Mouse (Mus musculus) limb, embryonic 13.5 days (tissue): Measurements from ENCODE around the gene Flnc. TPM values are rescaled to one million over a fixed set of nuclear protein-coding genes. Genes with fewer than 3 reads are reported as not detected.
A peak's percentile ranks its signal among the peaks of the same experiment; 100 is the strongest.

Experiments used
- ATAC-seq: fragments of 200-750 bp; cut with Nextera tagmentation; 2 replicates; pipeline ENCODE4 v1.8.0; 2017; ENCODE audit warnings: low read depth, moderate number of reproducible peaks, moderate TSS enrichment; ENCODE audit not compliant: low FRiP score
- H3K27ac ChIP-seq: fragments of 300-500 bp; sonication (generic); 2 replicates; pipeline ENCODE4 v1.5.1; 2015; ENCODE audit warnings: inconsistent platforms, mild to moderate bottlenecking, moderate library complexity
- H3K27me3 ChIP-seq: fragments of 300-500 bp; sonication (generic); 2 replicates; pipeline ENCODE4 v1.6.1; 2015; ENCODE audit warnings: mild to moderate bottlenecking, inconsistent platforms
- H3K36me3 ChIP-seq: fragments of 300-500 bp; sonication (generic); 2 replicates; pipeline ENCODE4 v1.6.1; 2015; ENCODE audit warnings: inconsistent platforms, mild to moderate bottlenecking, moderate library complexity
- H3K4me1 ChIP-seq: fragments of 300-500 bp; sonication (generic); 2 replicates; pipeline ENCODE4 v1.6.1; 2015; ENCODE audit warnings: inconsistent platforms
- H3K4me2 ChIP-seq: fragments of 300-500 bp; sonication (generic); replicated peaks from 2 replicates; pipeline ENCODE4 v1.6.1; 2015; ENCODE audit warnings: inconsistent platforms, mild to moderate bottlenecking, moderate library complexity
- H3K4me3 ChIP-seq: fragments of 300-500 bp; sonication (generic); 2 replicates; pipeline ENCODE4 v1.5.1; 2015; ENCODE audit warnings: moderate library complexity, mild to moderate bottlenecking, inconsistent platforms
- H3K9ac ChIP-seq: fragments of 300-500 bp; sonication (generic); 2 replicates; pipeline ENCODE4 v1.6.1; 2015; ENCODE audit warnings: mild to moderate bottlenecking, inconsistent platforms
- H3K9me3 ChIP-seq: fragments of 300-500 bp; sonication (generic); 2 replicates; pipeline ENCODE4 v1.6.1; 2016; ENCODE audit warnings: inconsistent platforms
- WGBS: fragments of 180-500 bp; shearing (Covaris S2); methylation state at CpG from one replicate; pipeline ENCODE4 v1.1.7; 2015; 5-methylcytosine and 5-hydroxymethylcytosine counted together
- polyA plus RNA-seq: library from polyadenylated mRNA; unstranded; fragments of >200 nt; fragmentation: Nextera tagmentation; extraction: Ambion mirVana; gene quantifications from 2 replicates; pipeline ENCODE4 v1.2.1, GENCODE M21; 2015

Gene Flnc
- polyA plus RNA-seq, 1 experiment from 2014 or later: 21.7 TPM

DNA sequence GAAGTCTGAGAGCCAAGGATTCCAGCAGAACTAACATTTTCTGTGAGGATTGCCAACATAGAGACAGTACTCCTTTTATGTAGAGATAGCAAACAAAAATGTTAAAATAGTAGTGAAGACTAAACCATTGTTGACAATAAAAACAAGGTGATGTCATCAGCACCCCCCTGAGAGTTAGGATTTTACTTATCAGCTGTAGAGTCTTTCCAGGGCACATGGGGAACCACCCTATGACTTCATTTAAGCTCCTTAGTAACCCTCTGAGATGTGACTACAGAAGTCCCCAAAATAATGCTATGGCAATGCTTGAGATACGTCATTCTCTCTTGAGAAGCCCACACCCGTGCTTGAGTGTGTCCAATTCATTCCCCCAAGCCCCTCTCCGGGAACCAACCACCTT is 30.3 kb downstream of the Flnc start:
- Histone ChIP-seq H3K4me3 (no peak overlapping the region), H3K4me1 (peaks cover 2% of the 10 kb centered on the region), H3K27ac (no peak overlapping the region), H3K4me2 (no peak overlapping the region), H3K27me3 (no peaks in the 10 kb centered on the region), H3K9ac (no peak overlapping the region), H3K9me3 (no peaks in the 10 kb centered on the region), H3K36me3 (peaks cover 23% of the 10 kb centered on the region)
- 78% methylated on average over 3 of the region's 3 CpGs for WGBS
- no peak for ATAC-seq

DNA sequence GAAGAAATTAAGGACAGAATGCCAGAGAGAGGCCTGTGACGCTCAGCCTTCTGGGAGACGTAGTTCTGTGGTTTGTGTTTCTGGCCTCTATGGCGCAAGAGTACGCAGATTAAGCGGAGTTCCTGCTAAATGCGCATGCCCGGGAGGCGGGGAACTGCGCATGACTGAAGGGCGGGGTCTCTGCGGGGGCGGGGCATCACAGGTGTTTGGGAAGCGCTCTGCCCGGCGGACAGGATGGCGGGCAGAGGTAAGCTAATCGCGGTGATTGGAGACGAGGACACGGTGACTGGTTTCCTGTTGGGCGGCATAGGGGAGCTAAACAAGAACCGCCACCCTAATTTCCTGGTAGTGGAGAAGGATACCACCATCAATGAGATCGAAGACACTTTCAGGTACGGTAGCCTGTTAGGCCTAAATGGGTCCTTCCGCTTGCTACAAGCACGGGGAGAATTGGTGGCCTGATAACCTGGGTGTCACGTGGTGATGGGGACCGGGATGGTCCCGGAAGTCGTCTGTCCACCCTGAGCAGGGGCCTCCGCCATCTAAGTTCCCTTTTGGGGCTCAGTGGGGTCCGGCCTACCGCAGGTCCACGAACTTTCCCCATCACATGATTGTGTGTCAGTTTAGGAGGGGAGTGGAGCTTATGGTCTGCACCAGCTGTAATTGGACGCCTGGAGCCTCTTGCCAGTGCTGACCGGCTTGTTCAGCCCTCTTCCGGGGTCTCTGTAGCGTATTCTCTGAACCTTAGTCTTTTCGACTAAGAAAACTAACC is 34.7 kb downstream of the Flnc start, which contains the start of gene Atp6v1f:
Gene Atp6v1f, plus strand, starts transcription at position 136 of the 772 bp plus-strand sequence.
- H3K36me3 ChIP-seq: peaks cover 20% of the 10 kb centered on the region
- H3K9ac ChIP-seq: peak within 1 kb of the TSS; percentile 79
- H3K9me3 ChIP-seq: no peaks in the 10 kb centered on the region
- peaks cover 10% of the 10 kb centered on the region for H3K4me1 ChIP-seq
- peak within 1 kb of the TSS; percentile 85 for H3K4me2 ChIP-seq
- ATAC-seq: peak; percentile 94
- peak within 1 kb of the TSS; percentile 75 for H3K4me3 ChIP-seq
- WGBS: under 1% methylated on average over 39 of the region's 39 CpGs
- no peaks in the 10 kb centered on the region for H3K27me3 ChIP-seq
- H3K27ac ChIP-seq: peak within 1 kb of the TSS; percentile 8; the same call in 1 of the 2 replicates

DNA sequence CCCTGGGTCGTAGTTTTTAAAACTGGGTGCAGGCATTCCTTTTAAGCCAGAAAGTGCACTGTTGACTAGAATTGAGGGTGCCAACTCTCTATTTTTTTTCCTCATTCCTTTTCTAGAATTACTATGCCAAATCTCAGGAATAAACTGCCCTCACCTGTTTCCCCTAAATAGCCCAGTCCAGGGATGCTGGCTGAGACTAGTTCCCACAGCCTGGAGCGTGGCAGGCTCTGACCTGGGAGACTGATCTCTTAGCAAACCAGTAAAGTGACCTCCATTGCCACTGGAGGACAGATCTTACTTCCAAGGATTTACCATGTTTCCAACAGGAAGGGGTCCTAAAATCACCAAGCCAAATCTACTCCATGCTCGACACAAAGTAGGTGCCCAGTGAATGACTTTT is 35.8 kb downstream of the Flnc start:
- Histone ChIP-seq H3K4me2 (peak overlapping the region; percentile 85), H3K36me3 (peaks cover 20% of the 10 kb centered on the region), H3K4me1 (peaks cover 14% of the 10 kb centered on the region), H3K9ac (peak overlapping the region; percentile 79), H3K27me3 (no peaks in the 10 kb centered on the region), H3K27ac (no peak overlapping the region), H3K4me3 (peak overlapping the region; percentile 75), H3K9me3 (no peaks in the 10 kb centered on the region)
- 86% methylated on average over 3 of the region's 3 CpGs for WGBS
- no peak for ATAC-seq

DNA sequence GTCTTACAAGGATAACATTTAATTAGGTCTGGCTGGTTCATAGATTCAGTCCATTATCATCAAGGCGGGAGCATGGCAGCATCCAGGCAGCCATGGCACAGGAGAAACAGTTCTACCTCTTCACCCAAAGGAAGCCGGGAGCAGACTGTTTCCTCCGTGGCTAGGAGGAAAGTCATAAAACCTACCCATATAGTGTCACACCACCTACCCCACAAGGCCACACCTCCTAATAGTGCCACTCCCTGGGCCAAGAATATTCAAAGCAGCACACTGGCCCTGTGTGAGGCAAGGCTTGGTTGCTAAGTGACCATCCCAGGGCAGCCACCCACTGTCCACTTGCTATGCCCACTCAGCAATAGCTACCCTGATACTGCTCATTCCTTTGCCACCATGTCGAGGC is 38.1 kb downstream of the Flnc start, which contains the start of gene Atp6v1fnb:
Gene Atp6v1fnb, plus strand, starts transcription at position 301 of the 400 bp plus-strand sequence.
- 82% methylated on average over 4 of the region's 4 CpGs for WGBS
- H3K27ac ChIP-seq: no peak within 1 kb of the TSS
- no peaks in the 10 kb centered on the region for H3K27me3 ChIP-seq
- no peak within 1 kb of the TSS for H3K9ac ChIP-seq
- peaks cover 20% of the 10 kb centered on the region for H3K4me1 ChIP-seq
- no peaks in the 10 kb centered on the region for H3K9me3 ChIP-seq
- H3K4me2 ChIP-seq: no peak within 1 kb of the TSS
- ATAC-seq: no peak
- H3K36me3 ChIP-seq: peaks cover 20% of the 10 kb centered on the region
- no peak within 1 kb of the TSS for H3K4me3 ChIP-seq

DNA sequence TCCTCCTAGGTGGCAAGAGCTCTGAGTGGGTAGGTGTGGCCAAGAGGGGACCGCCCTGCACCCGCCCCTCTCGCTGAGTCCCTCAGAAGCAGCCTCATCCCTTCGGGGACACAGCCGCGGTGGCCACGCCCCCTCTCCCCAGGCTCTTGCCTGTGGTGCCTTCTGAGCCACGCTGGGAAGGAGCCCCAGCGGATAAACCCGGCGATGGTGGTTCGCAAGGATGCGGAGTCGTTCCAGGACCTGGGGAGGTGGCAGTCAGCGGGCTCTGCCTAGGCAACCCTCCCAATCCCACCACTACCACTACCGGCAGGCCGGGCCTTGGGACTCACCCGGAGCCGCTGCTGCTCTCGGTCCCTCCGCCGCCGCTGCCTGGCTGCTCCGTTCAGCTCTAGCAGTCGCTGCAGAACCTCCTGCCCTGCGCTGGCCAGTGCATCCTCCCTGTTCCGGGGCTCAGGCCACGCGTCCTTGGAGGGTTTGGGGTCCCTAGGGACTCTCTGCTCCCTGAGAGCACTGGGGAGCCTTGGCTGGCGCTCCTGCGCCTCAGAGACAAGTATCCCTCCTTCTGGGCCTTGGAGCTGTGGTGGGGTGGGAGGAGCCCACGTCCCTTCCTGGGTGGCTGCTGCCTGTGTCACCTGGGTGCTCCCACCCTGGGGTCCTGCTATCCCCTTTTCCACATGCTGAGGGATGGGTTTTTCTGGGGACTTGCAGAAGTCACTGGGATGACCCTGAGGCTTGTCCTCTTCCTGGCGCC is 41.1 kb downstream of the Flnc start:
- peak overlapping the region; percentile 43 for H3K4me3 ChIP-seq
- no peaks in the 10 kb centered on the region for H3K9me3 ChIP-seq
- WGBS: 4% methylated on average over 33 of the region's 33 CpGs
- H3K27ac ChIP-seq: no peak overlapping the region
- peak overlapping the region; percentile 71 for H3K4me2 ChIP-seq
- ATAC-seq: peak; percentile 84
- peak overlapping the region; percentile 53 for H3K9ac ChIP-seq
- H3K4me1 ChIP-seq: peaks cover 10% of the 10 kb centered on the region
- no peaks in the 10 kb centered on the region for H3K27me3 ChIP-seq
- H3K36me3 ChIP-seq: peaks cover 20% of the 10 kb centered on the region

DNA sequence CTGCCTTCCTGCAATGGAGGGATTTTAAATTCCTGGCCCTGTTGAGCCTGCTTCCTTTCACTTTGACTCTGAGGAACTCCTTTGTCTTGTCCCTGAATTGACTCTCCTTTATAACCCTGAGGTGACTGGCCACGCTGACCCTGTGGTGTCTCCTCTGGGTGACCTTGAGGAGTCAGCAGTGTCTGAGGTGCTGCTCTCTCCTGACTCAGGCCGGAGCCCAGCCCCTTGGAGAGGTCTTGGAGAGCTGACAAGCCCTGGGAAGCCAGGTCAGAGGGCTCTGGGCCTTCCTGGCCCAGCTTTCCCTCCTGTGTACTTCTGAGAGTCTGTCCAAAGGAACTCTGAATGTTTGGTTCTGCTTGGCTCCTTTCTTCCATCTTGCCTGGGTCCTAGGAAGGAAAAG is 41.7 kb downstream of the Flnc start:
- H3K4me2 ChIP-seq: no peak overlapping the region
- WGBS: 74% methylated on average over 2 of the region's 2 CpGs

DNA sequence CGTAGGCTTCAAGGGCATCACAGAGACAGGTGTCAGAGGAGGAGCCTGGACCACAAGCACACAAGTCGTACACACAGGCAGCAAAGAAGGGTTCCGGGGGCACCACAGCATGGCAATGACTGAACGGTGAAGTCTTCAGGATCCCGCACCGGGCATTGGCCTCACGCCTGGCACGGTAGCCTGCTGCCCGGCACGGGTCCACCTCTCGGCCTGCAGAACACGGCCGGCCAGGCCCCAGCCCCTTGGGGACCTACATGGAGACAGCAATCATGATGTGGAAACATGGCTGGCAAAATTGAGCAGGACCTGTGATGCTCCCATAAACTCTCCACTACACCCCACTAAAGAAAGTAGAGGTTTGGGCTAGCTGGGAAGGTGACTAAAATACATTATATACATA is 49.6 kb downstream of the Flnc start:
- H3K4me3 ChIP-seq: no peak overlapping the region

More for the DNA sequence above, 41.7 kb downstream of the Flnc start:
- no peak overlapping the region for H3K27ac ChIP-seq
- no peaks in the 10 kb centered on the region for H3K27me3 ChIP-seq
- peaks cover 19% of the 10 kb centered on the region for H3K36me3 ChIP-seq
- H3K9ac ChIP-seq: no peak overlapping the region
- no peaks in the 10 kb centered on the region for H3K9me3 ChIP-seq
- peaks cover 10% of the 10 kb centered on the region for H3K4me1 ChIP-seq
- H3K4me3 ChIP-seq: no peak overlapping the region
- ATAC-seq: no peak

DNA sequence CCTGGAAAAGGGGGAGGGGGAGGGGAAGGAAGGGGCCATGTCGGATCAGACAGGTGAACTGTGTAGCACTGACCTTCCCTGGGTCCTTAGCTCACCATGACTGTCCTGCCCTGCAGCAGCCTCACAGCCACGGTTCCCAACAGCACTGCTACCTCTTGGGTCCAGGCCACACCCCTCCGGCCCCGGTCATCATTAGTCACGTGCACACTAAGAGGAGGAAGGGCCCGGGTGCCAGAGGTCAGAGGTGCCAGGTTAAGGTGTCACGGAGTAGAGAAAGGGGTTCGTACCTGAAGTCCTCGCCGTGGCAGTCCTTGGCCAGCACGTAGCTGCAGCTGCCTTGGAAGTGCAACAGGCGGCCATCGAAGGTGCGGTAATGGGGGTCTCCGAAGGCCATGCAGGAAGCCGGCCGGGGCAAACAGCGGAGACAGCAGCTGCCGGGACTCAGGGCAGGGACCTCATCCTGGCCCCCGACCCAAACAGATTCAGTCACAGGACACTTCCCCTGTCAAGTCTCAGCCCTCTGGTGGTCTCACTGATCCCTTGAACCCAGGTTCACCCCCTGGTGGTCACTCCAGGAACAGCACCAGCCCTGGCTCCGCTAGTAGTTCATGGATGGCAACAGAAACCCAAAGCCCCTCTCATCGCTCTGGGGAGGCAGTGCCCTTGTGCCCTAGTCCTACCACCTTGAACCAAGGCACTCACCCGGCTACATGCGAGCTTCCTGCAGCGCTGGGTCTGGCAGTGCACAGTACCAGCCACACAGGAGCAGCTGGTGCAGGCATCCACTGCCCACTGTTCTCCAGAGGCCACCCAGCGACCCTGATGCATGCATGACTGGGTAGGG is 51.9 kb downstream of the Flnc start:
- H3K36me3 ChIP-seq: peaks cover 34% of the 10 kb centered on the region

More for the DNA sequence above, 49.6 kb downstream of the Flnc start:
- Histone ChIP-seq H3K27ac (no peak overlapping the region), H3K9ac (no peak overlapping the region), H3K9me3 (no peaks in the 10 kb centered on the region), H3K4me1 (peaks cover 7% of the 10 kb centered on the region), H3K36me3 (peaks cover 28% of the 10 kb centered on the region), H3K27me3 (no peaks in the 10 kb centered on the region), H3K4me2 (no peak overlapping the region)
- no peak for ATAC-seq
- 93% methylated on average over 13 of the region's 13 CpGs for WGBS

DNA sequence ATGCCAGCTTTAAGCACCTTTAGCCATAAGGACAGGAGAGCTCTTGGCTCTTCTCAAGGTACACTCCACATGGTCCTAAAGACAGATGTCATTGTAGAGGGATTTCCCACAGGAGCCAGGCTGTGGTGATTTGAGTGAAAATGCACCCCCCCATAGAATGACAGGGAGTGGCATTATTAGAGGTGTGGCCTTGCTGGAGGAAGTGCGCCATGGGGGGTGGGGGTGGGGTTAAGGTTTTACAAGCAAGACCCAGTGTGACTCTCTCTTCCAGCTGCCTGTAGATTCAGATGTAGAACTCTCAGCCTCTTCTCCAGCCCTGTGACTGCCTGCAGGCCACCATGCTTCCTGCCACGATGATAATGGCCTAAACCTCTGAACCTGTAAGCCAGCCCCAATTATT is 52.9 kb downstream of the Flnc start:
- Histone ChIP-seq H3K4me2 (no peak overlapping the region), H3K27me3 (no peaks in the 10 kb centered on the region), H3K27ac (no peak overlapping the region), H3K4me3 (no peak overlapping the region), H3K9me3 (no peaks in the 10 kb centered on the region), H3K9ac (no peak overlapping the region), H3K4me1 (peaks cover 7% of the 10 kb centered on the region), H3K36me3 (peaks cover 44% of the 10 kb centered on the region)
- WGBS: 38% methylated on average over 2 of the region's 2 CpGs
- no peak for ATAC-seq

More for the DNA sequence above, 51.9 kb downstream of the Flnc start:
- ATAC-seq: peak; percentile 54
- Histone ChIP-seq H3K9me3 (no peaks in the 10 kb centered on the region), H3K4me3 (peak overlapping the region; percentile 33), H3K4me2 (peak overlapping the region; percentile 65), H3K27me3 (no peaks in the 10 kb centered on the region), H3K27ac (no peak overlapping the region), H3K9ac (peak overlapping the region; percentile 48; the same call in 1 of the 2 replicates), H3K4me1 (peaks cover 7% of the 10 kb centered on the region)
- WGBS: 16% methylated on average over 26 of the region's 26 CpGs

DNA sequence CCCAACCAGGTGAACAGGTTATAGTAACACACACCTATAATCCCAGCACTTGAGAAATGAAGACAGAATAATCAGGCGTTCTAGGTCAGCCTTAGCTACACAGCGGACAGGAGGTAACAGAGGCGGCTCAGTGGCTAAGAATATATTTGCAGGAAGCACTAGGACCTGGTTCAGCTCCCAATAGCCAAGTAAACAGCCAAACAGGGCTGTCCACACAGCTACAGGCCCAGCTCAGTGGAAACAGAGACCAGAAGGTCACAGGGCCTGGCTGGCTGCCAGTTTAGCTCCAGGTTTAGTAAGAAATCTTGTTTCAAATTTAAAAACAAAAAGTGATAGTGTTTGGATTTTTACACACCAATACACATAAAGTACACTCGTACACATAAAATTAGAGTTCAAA is 61.0 kb downstream of the Flnc start:
- H3K27ac ChIP-seq: no peak overlapping the region
- ATAC-seq: no peak
- peaks cover 68% of the 10 kb centered on the region for H3K36me3 ChIP-seq
- no peak overlapping the region for H3K4me2 ChIP-seq
- no peaks in the 10 kb centered on the region for H3K9me3 ChIP-seq
- no peaks in the 10 kb centered on the region for H3K4me1 ChIP-seq
- no peak overlapping the region for H3K9ac ChIP-seq
- no peak overlapping the region for H3K4me3 ChIP-seq
- WGBS: 80% methylated on average over 4 of the region's 4 CpGs
- peaks cover 10% of the 10 kb centered on the region for H3K27me3 ChIP-seq

DNA sequence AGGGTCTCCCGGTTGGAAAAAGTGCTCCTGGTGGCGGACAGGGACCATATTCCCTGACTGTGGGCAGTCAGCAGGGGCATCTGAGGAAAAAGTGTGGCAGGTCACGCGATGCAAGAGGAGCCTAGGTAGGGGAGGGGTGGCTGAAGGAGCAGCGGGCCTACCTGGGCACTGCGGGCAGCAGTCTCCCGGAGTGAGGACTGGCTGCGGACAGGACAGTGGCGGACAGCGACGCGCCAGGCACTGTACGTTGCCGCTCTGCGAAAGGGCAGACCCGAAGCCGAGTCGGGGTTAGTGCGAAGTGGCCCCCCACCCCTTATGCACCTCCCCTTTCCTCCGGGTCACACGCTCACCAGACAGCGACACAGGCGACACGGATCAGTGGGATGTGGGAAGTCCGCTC is 63.2 kb downstream of the Flnc start:
- Histone ChIP-seq H3K27me3 (peaks cover 10% of the 10 kb centered on the region), H3K36me3 (peaks cover 63% of the 10 kb centered on the region), H3K4me2 (no peak overlapping the region), H3K9me3 (no peaks in the 10 kb centered on the region), H3K9ac (no peak overlapping the region), H3K27ac (no peak overlapping the region), H3K4me3 (no peak overlapping the region), H3K4me1 (no peaks in the 10 kb centered on the region)
- ATAC-seq: no peak
- WGBS: 38% methylated on average over 25 of the region's 25 CpGs
